Mouse (Mus musculus): ENCODE measurements around the gene Zmynd15. TPM values are rescaled to one million over a fixed set of nuclear protein-coding genes. Genes with fewer than 3 reads are reported as not detected.
"Not testable (repeated sequence)": the region's sequence is repeated elsewhere in the genome, so short reads cannot be mapped to it uniquely, and the experiment has no call there.

Zmynd15 gene
- polyA plus RNA-seq, 1 experiment, result 11.6 TPM

- WGBS, result 20% methylated on average over 23 of the region's 23 CpGs
- peak overlapping the region; percentile 37; the same call in 1 of the 2 replicates for H3K27ac ChIP-seq (ENCODE audit: insufficient read depth, low read depth, low read length)
- peak; percentile 61 for DNase-seq
- no peaks in the 10 kb centered on the region for H3K27me3 ChIP-seq (replicated peaks; ENCODE audit: control insufficient read depth, insufficient read depth, low read length)
- peaks cover 7% of the 10 kb centered on the region; the same call in 1 of the 2 replicates for H3K4me1 ChIP-seq (ENCODE audit: control insufficient read depth, insufficient read depth, low read length)
- TF ChIP-seq POLR2A (IDR thresholded peaks at IDR 0.05; ENCODE audit: low read depth, low read length), result no peak
- no peaks in the 10 kb centered on the region for H3K36me3 ChIP-seq (ENCODE audit: control insufficient read depth, insufficient read depth, low read length)
- peak overlapping the region; percentile 4; the same call in 1 of the 2 replicates for H3K4me3 ChIP-seq (ENCODE audit: insufficient read depth, low read depth, low read length)
Measured at GRCm38 (mm10) chr11:70465824-70466223, 6.6 kb downstream of the Zmynd15 start.

- H3K4me1 ChIP-seq (ENCODE audit: control insufficient read depth, insufficient read depth, low read length), result peaks cover 7% of the 10 kb centered on the region; the same call in 1 of the 2 replicates
- peak overlapping the region; percentile 57 for H3K27ac ChIP-seq (ENCODE audit: insufficient read depth, low read depth, low read length)
- H3K36me3 ChIP-seq (ENCODE audit: control insufficient read depth, insufficient read depth, low read length), result no peaks in the 10 kb centered on the region
- no peaks in the 10 kb centered on the region for H3K27me3 ChIP-seq (replicated peaks; ENCODE audit: control insufficient read depth, insufficient read depth, low read length)
- TF ChIP-seq CTCF (conservative IDR thresholded peaks at IDR 0.05; ENCODE audit: insufficient read depth, insufficient read length, low read depth, low read length), result no peak
- no peak for TF ChIP-seq POLR2A (IDR thresholded peaks at IDR 0.05; ENCODE audit: low read depth, low read length)
- WGBS, result 56% methylated on average over 5 of the region's 5 CpGs
- peak; percentile 42 for DNase-seq
- H3K4me3 ChIP-seq (ENCODE audit: insufficient read depth, low read depth, low read length), result no peak overlapping the region
Measured at GRCm38 (mm10) chr11:70467902-70468619, 8.8 kb downstream of the Zmynd15 start.

- Histone ChIP-seq H3K27me3 (replicated peaks; ENCODE audit: control insufficient read depth, insufficient read depth, low read length) (no peaks in the 10 kb centered on the region), H3K4me3 (ENCODE audit: insufficient read depth, low read depth, low read length) (no peak overlapping the region), H3K27ac (ENCODE audit: insufficient read depth, low read depth, low read length) (no peak overlapping the region), H3K36me3 (ENCODE audit: control insufficient read depth, insufficient read depth, low read length) (no peaks in the 10 kb centered on the region), H3K4me1 (ENCODE audit: control insufficient read depth, insufficient read depth, low read length) (peaks cover 19% of the 10 kb centered on the region; the same call in 1 of the 2 replicates)
- 90% methylated on average over 3 of the region's 3 CpGs for WGBS
- TF ChIP-seq CTCF (conservative IDR thresholded peaks at IDR 0.05; ENCODE audit: insufficient read depth, insufficient read length, low read depth, low read length), result no peak
- no peak for TF ChIP-seq POLR2A (IDR thresholded peaks at IDR 0.05; ENCODE audit: low read depth, low read length)
- no peak for DNase-seq
Measured at GRCm38 (mm10) chr11:70469764-70470163, 10.5 kb downstream of the Zmynd15 start.

- H3K27ac ChIP-seq (ENCODE audit: insufficient read depth, low read depth, low read length), result peak overlapping the region; percentile 85
- TF ChIP-seq POLR2A (IDR thresholded peaks at IDR 0.05; ENCODE audit: low read depth, low read length), result no peak
- no peak for TF ChIP-seq CTCF (conservative IDR thresholded peaks at IDR 0.05; ENCODE audit: insufficient read depth, insufficient read length, low read depth, low read length)
- peak; percentile 83 for DNase-seq
- no peaks in the 10 kb centered on the region for H3K27me3 ChIP-seq (replicated peaks; ENCODE audit: control insufficient read depth, insufficient read depth, low read length)
- H3K36me3 ChIP-seq (ENCODE audit: control insufficient read depth, insufficient read depth, low read length), result no peaks in the 10 kb centered on the region
- no peak overlapping the region for H3K4me3 ChIP-seq (ENCODE audit: insufficient read depth, low read depth, low read length)
- peaks cover 18% of the 10 kb centered on the region for H3K4me1 ChIP-seq (ENCODE audit: control insufficient read depth, insufficient read depth, low read length)
Measured at GRCm38 (mm10) chr11:70472716-70473115, 13.5 kb downstream of the Zmynd15 start.

- WGBS, result 78% methylated on average over 5 of the region's 5 CpGs
- Histone ChIP-seq H3K4me1 (ENCODE audit: control insufficient read depth, insufficient read depth, low read length) (peaks cover 18% of the 10 kb centered on the region), H3K27ac (ENCODE audit: insufficient read depth, low read depth, low read length) (peak overlapping the region; percentile 85)
- not testable (repeated sequence) for DNase-seq; H3K27me3 ChIP-seq (replicated peaks; ENCODE audit: control insufficient read depth, insufficient read depth, low read length); H3K36me3 ChIP-seq (ENCODE audit: control insufficient read depth, insufficient read depth, low read length); H3K4me3 ChIP-seq (ENCODE audit: insufficient read depth, low read depth, low read length)
Measured at GRCm38 (mm10) chr11:70473291-70473690, 14.1 kb downstream of the Zmynd15 start.

- H3K4me1 ChIP-seq (ENCODE audit: control insufficient read depth, insufficient read depth, low read length), result peaks cover 18% of the 10 kb centered on the region
- TF ChIP-seq POLR2A (IDR thresholded peaks at IDR 0.05; ENCODE audit: low read depth, low read length) (no peak), CTCF (conservative IDR thresholded peaks at IDR 0.05; ENCODE audit: insufficient read depth, insufficient read length, low read depth, low read length) (no peak)
- H3K4me3 ChIP-seq (ENCODE audit: insufficient read depth, low read depth, low read length), result no peak overlapping the region
- H3K27ac ChIP-seq (ENCODE audit: insufficient read depth, low read depth, low read length), result peak overlapping the region; percentile 100
- DNase-seq, result peak; percentile 89
- 34% methylated on average over 12 of the region's 12 CpGs for WGBS
- H3K27me3 ChIP-seq (replicated peaks; ENCODE audit: control insufficient read depth, insufficient read depth, low read length), result no peaks in the 10 kb centered on the region
- H3K36me3 ChIP-seq (ENCODE audit: control insufficient read depth, insufficient read depth, low read length), result no peaks in the 10 kb centered on the region
Measured at GRCm38 (mm10) chr11:70474872-70475534, 15.8 kb downstream of the Zmynd15 start.

- TF ChIP-seq POLR2A (IDR thresholded peaks at IDR 0.05; ENCODE audit: low read depth, low read length), result no peak
- no peak for TF ChIP-seq CTCF (conservative IDR thresholded peaks at IDR 0.05; ENCODE audit: insufficient read depth, insufficient read length, low read depth, low read length)
Measured at GRCm38 (mm10) chr11:70485498-70485897, 26.3 kb downstream of the Zmynd15 start.

More at GRCm38 (mm10) chr11:70485498-70485897, 26.3 kb downstream of the Zmynd15 start:
- no peak overlapping the region for H3K27ac ChIP-seq (ENCODE audit: insufficient read depth, low read depth, low read length)
- no peak overlapping the region for H3K4me3 ChIP-seq (ENCODE audit: insufficient read depth, low read depth, low read length)
- 0 out of 2 replicates have a peak, but pooled peaks cover 1% of the 10 kb centered on the region for H3K4me1 ChIP-seq (ENCODE audit: control insufficient read depth, insufficient read depth, low read length)
- H3K27me3 ChIP-seq (replicated peaks; ENCODE audit: control insufficient read depth, insufficient read depth, low read length), result no peaks in the 10 kb centered on the region
- DNase-seq, result peak; percentile 51
- 59% methylated on average over 2 of the region's 2 CpGs for WGBS
- H3K36me3 ChIP-seq (ENCODE audit: control insufficient read depth, insufficient read depth, low read length), result no peaks in the 10 kb centered on the region

Measured in kidney, adult 2 months (tissue).